Mouse (Mus musculus): Measurements from ENCODE around the gene Otop1. TPM values are rescaled to one million over a fixed set of nuclear protein-coding genes. Genes with fewer than 3 reads are reported as not detected.

The Otop1 gene
- not detected for total RNA-seq (2023)

DNA sequence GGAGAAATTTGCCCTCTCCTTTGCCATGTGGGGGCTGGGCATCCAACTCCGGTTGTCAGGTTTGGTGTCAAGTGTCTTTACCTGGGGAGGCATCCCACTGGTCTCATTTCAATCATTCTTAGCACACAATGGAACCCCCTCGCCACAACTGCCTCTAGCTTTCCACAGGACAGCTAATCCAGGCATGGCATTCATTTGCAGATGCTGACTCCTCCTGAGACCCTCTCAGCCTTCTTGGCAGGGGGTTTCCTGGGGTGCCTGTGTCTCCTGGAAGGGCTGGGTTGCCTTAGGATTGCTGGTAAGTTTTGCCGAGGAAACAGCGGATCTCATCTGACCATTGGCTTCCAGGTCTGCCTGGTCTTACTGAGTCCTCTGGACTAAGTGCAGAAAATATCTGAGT lies at the start of gene Otop1:
TSS of gene Otop1 (plus strand) at position 202 of the 400 bp plus-strand sequence.

GRCm38 (mm10) chr5:38260107-38260682 lies 15.6 kb upstream of the Otop1 start, which contains the start of gene Tmem128:
Tmem128 (plus strand) TSS chr5:38260185.

DNA sequence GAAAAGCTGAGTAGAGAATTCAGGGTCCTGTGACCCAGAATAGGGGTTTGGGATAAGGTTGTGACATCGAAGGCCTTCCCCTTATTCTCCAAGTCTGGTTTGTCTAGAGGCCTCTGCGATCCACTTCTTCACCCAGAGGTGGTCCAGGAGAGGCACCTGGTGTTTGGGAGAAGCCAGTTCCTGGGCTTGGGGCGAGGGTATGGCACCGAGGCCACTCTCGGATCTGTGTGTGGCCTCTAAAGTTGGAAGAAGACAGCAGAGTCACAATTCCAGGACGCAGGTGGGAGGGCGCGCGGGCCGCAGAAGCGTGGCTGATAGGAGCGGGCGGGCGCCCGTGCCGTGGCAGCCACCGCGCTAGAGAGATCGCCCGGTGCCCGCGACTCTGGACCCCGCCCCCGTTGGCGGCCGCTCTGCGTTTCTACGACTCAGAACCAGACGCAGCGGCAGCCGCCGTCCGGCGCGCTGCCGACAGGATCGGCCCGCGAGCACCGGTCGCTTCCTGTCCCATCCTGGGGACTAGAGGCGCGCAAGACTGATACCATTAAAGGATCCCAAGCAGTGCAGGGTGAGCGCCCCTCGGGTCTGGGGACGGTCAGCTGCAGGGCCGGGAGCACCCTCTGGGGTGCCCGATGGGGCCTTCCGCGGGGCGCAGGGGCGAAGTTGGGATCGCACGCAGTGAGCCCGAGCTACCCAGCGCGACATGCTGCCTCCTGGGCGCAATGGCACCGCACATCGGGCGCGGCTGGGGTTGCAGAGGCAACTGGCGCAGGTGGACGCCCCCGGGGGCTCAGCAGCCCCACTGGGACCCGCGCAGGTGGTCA lies 43.4 kb downstream of the Otop1 start, which contains the start of gene Drd5:
TSS of gene Drd5 (plus strand) at position 402 of the 821 bp plus-strand sequence.

Other genes starting within 250 kb of the Otop1 start
- gene Stx18, start 237.2 kb upstream of the Otop1 start, total RNA-seq (2023) = 10 to 100 TPM; 20.6 to 22.1 TPM
- not detected for gene Nsg1, start 116.1 kb upstream of the Otop1 start, total RNA-seq (2023)
- 10 to 100 TPM; 22.9 to 24.6 TPM for gene Zbtb49, start 55.5 kb upstream of the Otop1 start, total RNA-seq (2023)
- 10 to 100 TPM; 31.1 to 36.7 TPM for gene Lyar, start 55.5 kb upstream of the Otop1 start, total RNA-seq (2023)
- 10 to 100 TPM; 73.6 to 79.5 TPM for gene Tmem128, start 15.8 kb upstream of the Otop1 start, total RNA-seq (2023)
- gene Drd5, start 43.4 kb downstream of the Otop1 start, total RNA-seq (2023) = 1 to 10 TPM in 1 of 2 experiments, under 1 TPM in 1; 0.49 to 1.2 TPM
- 10 to 100 TPM; 24.9 to 29.9 TPM for gene Slc2a9, start 227.2 kb downstream of the Otop1 start, total RNA-seq (2023)

Measured in B cell, adult 67 days (primary cell).